Mouse (Mus musculus): Measurements from ENCODE around the gene Atp13a3. TPM values are rescaled to one million over a fixed set of nuclear protein-coding genes. Genes with fewer than 3 reads are reported as not detected.
A peak's percentile ranks its signal among the peaks of the same experiment; 100 is the strongest.

Gene Atp13a3
- total RNA-seq, 2 experiments from 2014 or later = 109 to 112 TPM

GRCm38 (mm10) chr16:30314236-30314635, 91.5 kb downstream of the Atp13a3 start:
- no peak for DNase-seq

GRCm38 (mm10) chr16:30310647-30311046, 95.1 kb downstream of the Atp13a3 start, which contains the start of gene Gp5:
Gene Gp5, minus strand, starts transcription at chr16:30310779.
- no peak for DNase-seq

- no peak for DNase-seq
Measured at GRCm38 (mm10) chr16:30310171-30310515, 95.6 kb downstream of the Atp13a3 start.

- no peak for DNase-seq
Measured at GRCm38 (mm10) chr16:30309395-30310170, 96.2 kb downstream of the Atp13a3 start.

GRCm38 (mm10) chr16:30308616-30309394, 97.0 kb downstream of the Atp13a3 start:
- peak; percentile 26 for DNase-seq

GRCm38 (mm10) chr16:30307961-30308615, 97.7 kb downstream of the Atp13a3 start:
- DNase-seq = peak; percentile 26

GRCm38 (mm10) chr16:30307306-30307705, 98.5 kb downstream of the Atp13a3 start:
- no peak for DNase-seq

- no peak for DNase-seq
Measured at GRCm38 (mm10) chr16:30306102-30306501, 99.7 kb downstream of the Atp13a3 start.

- no peak for DNase-seq
Measured at GRCm38 (mm10) chr16:30304236-30304635, 101.5 kb downstream of the Atp13a3 start.

- DNase-seq = no peak
Measured at GRCm38 (mm10) chr16:30303411-30303810, 102.4 kb downstream of the Atp13a3 start.

- DNase-seq = no peak
Measured at GRCm38 (mm10) chr16:30302686-30303085, 103.1 kb downstream of the Atp13a3 start.

GRCm38 (mm10) chr16:30299711-30300277, 106.0 kb downstream of the Atp13a3 start:
- DNase-seq = no peak

GRCm38 (mm10) chr16:30297450-30297849, 108.3 kb downstream of the Atp13a3 start:
- DNase-seq = no peak

- DNase-seq = no peak
Measured at GRCm38 (mm10) chr16:30296601-30297275, 109.0 kb downstream of the Atp13a3 start.

- DNase-seq = no peak
Measured at GRCm38 (mm10) chr16:30295106-30295505, 110.7 kb downstream of the Atp13a3 start.

- DNase-seq = no peak
Measured at GRCm38 (mm10) chr16:30290436-30290835, 115.3 kb downstream of the Atp13a3 start.

GRCm38 (mm10) chr16:30285701-30286100, 120.1 kb downstream of the Atp13a3 start:
- DNase-seq = no peak

GRCm38 (mm10) chr16:30283743-30284337, 121.9 kb downstream of the Atp13a3 start:
- DNase-seq = no peak

GRCm38 (mm10) chr16:30282844-30283495, 122.8 kb downstream of the Atp13a3 start, which contains the start of gene Lrrc15:
Gene Lrrc15, minus strand, starts transcription at chr16:30283256.
- DNase-seq = no peak

- no peak for DNase-seq
Measured at GRCm38 (mm10) chr16:30280676-30281297, 125.0 kb downstream of the Atp13a3 start.
